Mouse (Mus musculus): ENCODE measurements around the gene Pigm. TPM values are rescaled to one million over a fixed set of nuclear protein-coding genes. Genes with fewer than 3 reads are reported as not detected.

Pigm gene
- polyA plus RNA-seq, 1 experiment from 2014 or later = 3.9 TPM

GRCm38 (mm10) chr1:172393739-172394138, 17.4 kb downstream of the Pigm start:
- Histone ChIP-seq H3K9ac (no peak overlapping the region), H3K9me3 (no peaks in the 10 kb centered on the region)

GRCm38 (mm10) chr1:172396996-172397752, 20.8 kb downstream of the Pigm start:
- no peak overlapping the region for H3K4me3 ChIP-seq
- no peaks in the 10 kb centered on the region for H3K27me3 ChIP-seq
- 71% methylated on average over 9 of the region's 9 CpGs for WGBS
- H3K27ac ChIP-seq (replicated peaks) = no peak overlapping the region
- H3K36me3 ChIP-seq = no peaks in the 10 kb centered on the region
- no peak overlapping the region for H3K4me2 ChIP-seq
- no peak for ATAC-seq (ENCODE audit: low FRiP score, low read depth)
- no peak overlapping the region for H3K9ac ChIP-seq
- H3K9me3 ChIP-seq = no peaks in the 10 kb centered on the region
- peaks cover 3% of the 10 kb centered on the region for H3K4me1 ChIP-seq (replicated peaks)

More at GRCm38 (mm10) chr1:172393739-172394138, 17.4 kb downstream of the Pigm start:
- 68% methylated on average over 8 of the region's 8 CpGs for WGBS
- H3K27ac ChIP-seq (replicated peaks) = no peak overlapping the region
- peaks cover 9% of the 10 kb centered on the region for H3K4me1 ChIP-seq (replicated peaks)
- H3K4me3 ChIP-seq = no peak overlapping the region
- ATAC-seq (ENCODE audit: low FRiP score, low read depth) = no peak
- no peak overlapping the region for H3K4me2 ChIP-seq
- no peaks in the 10 kb centered on the region for H3K27me3 ChIP-seq
- no peaks in the 10 kb centered on the region for H3K36me3 ChIP-seq

- Histone ChIP-seq H3K9ac (no peak overlapping the region), H3K27ac (replicated peaks) (no peak overlapping the region), H3K9me3 (no peaks in the 10 kb centered on the region), H3K4me3 (no peak overlapping the region), H3K4me2 (no peak overlapping the region), H3K36me3 (no peaks in the 10 kb centered on the region), H3K4me1 (replicated peaks) (peaks cover 4% of the 10 kb centered on the region; the same call in 1 of the 2 replicates), H3K27me3 (no peaks in the 10 kb centered on the region)
- 30% methylated on average over 16 of the region's 16 CpGs for WGBS
- peak; percentile 59; the same call in 1 of the 2 replicates for ATAC-seq (ENCODE audit: low FRiP score, low read depth)
These were observed 29.8 kb downstream of the Pigm start for GRCm38 (mm10) chr1:172406077-172406706.

- 5% methylated on average over 6 of the region's 6 CpGs for WGBS
- no peak overlapping the region for H3K27ac ChIP-seq (replicated peaks)
- ATAC-seq (ENCODE audit: low FRiP score, low read depth) = no peak
- H3K4me3 ChIP-seq = no peak overlapping the region
- no peaks in the 10 kb centered on the region for H3K9me3 ChIP-seq
- 0 out of 2 replicates have a peak overlapping the region, but pooled peaks have one; percentile 27 for H3K4me2 ChIP-seq
- no peak overlapping the region for H3K9ac ChIP-seq
- peaks cover 4% of the 10 kb centered on the region; the same call in 1 of the 2 replicates for H3K4me1 ChIP-seq (replicated peaks)
- H3K36me3 ChIP-seq = no peaks in the 10 kb centered on the region
- H3K27me3 ChIP-seq = no peaks in the 10 kb centered on the region
These were observed 32.6 kb downstream of the Pigm start for GRCm38 (mm10) chr1:172408996-172409395.

- H3K9me3 ChIP-seq = no peaks in the 10 kb centered on the region
- H3K36me3 ChIP-seq = no peaks in the 10 kb centered on the region
- H3K4me2 ChIP-seq = 0 out of 2 replicates have a peak overlapping the region, but pooled peaks have one; percentile 27
- 8% methylated on average over 5 of the region's 5 CpGs for WGBS
- peaks cover 4% of the 10 kb centered on the region; the same call in 1 of the 2 replicates for H3K4me1 ChIP-seq (replicated peaks)
- no peak overlapping the region for H3K4me3 ChIP-seq
- H3K27me3 ChIP-seq = no peaks in the 10 kb centered on the region
- no peak overlapping the region for H3K27ac ChIP-seq (replicated peaks)
- no peak overlapping the region for H3K9ac ChIP-seq
- no peak for ATAC-seq (ENCODE audit: low FRiP score, low read depth)
These were observed 33.1 kb downstream of the Pigm start for GRCm38 (mm10) chr1:172409431-172409830.

- Histone ChIP-seq H3K27me3 (no peaks in the 10 kb centered on the region), H3K9me3 (no peaks in the 10 kb centered on the region), H3K27ac (replicated peaks) (no peak overlapping the region), H3K9ac (no peak overlapping the region), H3K36me3 (no peaks in the 10 kb centered on the region), H3K4me3 (no peak overlapping the region), H3K4me1 (replicated peaks) (peaks cover 4% of the 10 kb centered on the region; the same call in 1 of the 2 replicates), H3K4me2 (no peak overlapping the region)
- ATAC-seq (ENCODE audit: low FRiP score, low read depth) = no peak
- 5% methylated on average over 4 of the region's 4 CpGs for WGBS
These were observed 34.5 kb downstream of the Pigm start for GRCm38 (mm10) chr1:172410806-172411205.

GRCm38 (mm10) chr1:172412204-172412603, 35.9 kb downstream of the Pigm start:
- Histone ChIP-seq H3K4me1 (replicated peaks) (no peaks in the 10 kb centered on the region), H3K9ac (no peak overlapping the region), H3K9me3 (no peaks in the 10 kb centered on the region), H3K36me3 (no peaks in the 10 kb centered on the region), H3K4me3 (no peak overlapping the region), H3K4me2 (no peak overlapping the region), H3K27me3 (no peaks in the 10 kb centered on the region), H3K27ac (replicated peaks) (no peak overlapping the region)
- 0% methylated on average over 5 of the region's 5 CpGs for WGBS
- ATAC-seq (ENCODE audit: low FRiP score, low read depth) = peak; percentile 90

- H3K27me3 ChIP-seq = no peaks in the 10 kb centered on the region
- no peak overlapping the region for H3K9ac ChIP-seq
- H3K9me3 ChIP-seq = no peaks in the 10 kb centered on the region
- no peak for ATAC-seq (ENCODE audit: low FRiP score, low read depth)
- no peak overlapping the region for H3K4me3 ChIP-seq
- H3K36me3 ChIP-seq = no peaks in the 10 kb centered on the region
- no peak overlapping the region for H3K4me2 ChIP-seq
- no peak overlapping the region for H3K27ac ChIP-seq (replicated peaks)
- H3K4me1 ChIP-seq (replicated peaks) = no peaks in the 10 kb centered on the region
- WGBS = 92% methylated on average over 4 of the region's 4 CpGs
These were observed 37.3 kb downstream of the Pigm start for GRCm38 (mm10) chr1:172413491-172414230.

- no peaks in the 10 kb centered on the region for H3K36me3 ChIP-seq
- H3K27ac ChIP-seq (replicated peaks) = no peak overlapping the region
- H3K4me2 ChIP-seq = no peak overlapping the region
- no peak overlapping the region for H3K4me3 ChIP-seq
- H3K4me1 ChIP-seq (replicated peaks) = no peaks in the 10 kb centered on the region
- H3K27me3 ChIP-seq = no peaks in the 10 kb centered on the region
- WGBS = 87% methylated on average over 6 of the region's 6 CpGs
- H3K9ac ChIP-seq = no peak overlapping the region
- no peak for ATAC-seq (ENCODE audit: low FRiP score, low read depth)
- H3K9me3 ChIP-seq = no peaks in the 10 kb centered on the region
These were observed 37.9 kb downstream of the Pigm start for GRCm38 (mm10) chr1:172414231-172414585.

GRCm38 (mm10) chr1:172415061-172415460, 38.7 kb downstream of the Pigm start:
- H3K36me3 ChIP-seq = no peaks in the 10 kb centered on the region
- no peak overlapping the region for H3K4me2 ChIP-seq
- WGBS = 90% methylated on average over 7 of the region's 7 CpGs
- H3K4me1 ChIP-seq (replicated peaks) = no peaks in the 10 kb centered on the region
- no peaks in the 10 kb centered on the region for H3K27me3 ChIP-seq
- H3K27ac ChIP-seq (replicated peaks) = no peak overlapping the region
- no peak overlapping the region for H3K4me3 ChIP-seq
- no peak overlapping the region for H3K9ac ChIP-seq
- ATAC-seq (ENCODE audit: low FRiP score, low read depth) = no peak
- no peaks in the 10 kb centered on the region for H3K9me3 ChIP-seq

GRCm38 (mm10) chr1:172418173-172418572, 41.8 kb downstream of the Pigm start:
- no peak for ATAC-seq (ENCODE audit: low FRiP score, low read depth)
- 21% methylated on average over 6 of the region's 6 CpGs for WGBS
- H3K9me3 ChIP-seq = no peaks in the 10 kb centered on the region
- H3K36me3 ChIP-seq = no peaks in the 10 kb centered on the region
- H3K9ac ChIP-seq = no peak overlapping the region
- no peaks in the 10 kb centered on the region for H3K27me3 ChIP-seq
- no peak overlapping the region for H3K27ac ChIP-seq (replicated peaks)
- no peak overlapping the region for H3K4me2 ChIP-seq
- H3K4me3 ChIP-seq = no peak overlapping the region
- H3K4me1 ChIP-seq (replicated peaks) = no peaks in the 10 kb centered on the region

GRCm38 (mm10) chr1:172418642-172419041, 42.3 kb downstream of the Pigm start:
- no peaks in the 10 kb centered on the region for H3K4me1 ChIP-seq (replicated peaks)
- H3K9me3 ChIP-seq = no peaks in the 10 kb centered on the region
- H3K4me3 ChIP-seq = no peak overlapping the region
- H3K27ac ChIP-seq (replicated peaks) = no peak overlapping the region
- no peak overlapping the region for H3K9ac ChIP-seq
- no peak for ATAC-seq (ENCODE audit: low FRiP score, low read depth)
- H3K36me3 ChIP-seq = no peaks in the 10 kb centered on the region
- 74% methylated on average over 3 of the region's 3 CpGs for WGBS
- H3K4me2 ChIP-seq = no peak overlapping the region
- H3K27me3 ChIP-seq = no peaks in the 10 kb centered on the region

Data from hindbrain, embryonic 15.5 days (tissue).